Mouse (Mus musculus): ENCODE results near the gene Pdss1.

DNA sequence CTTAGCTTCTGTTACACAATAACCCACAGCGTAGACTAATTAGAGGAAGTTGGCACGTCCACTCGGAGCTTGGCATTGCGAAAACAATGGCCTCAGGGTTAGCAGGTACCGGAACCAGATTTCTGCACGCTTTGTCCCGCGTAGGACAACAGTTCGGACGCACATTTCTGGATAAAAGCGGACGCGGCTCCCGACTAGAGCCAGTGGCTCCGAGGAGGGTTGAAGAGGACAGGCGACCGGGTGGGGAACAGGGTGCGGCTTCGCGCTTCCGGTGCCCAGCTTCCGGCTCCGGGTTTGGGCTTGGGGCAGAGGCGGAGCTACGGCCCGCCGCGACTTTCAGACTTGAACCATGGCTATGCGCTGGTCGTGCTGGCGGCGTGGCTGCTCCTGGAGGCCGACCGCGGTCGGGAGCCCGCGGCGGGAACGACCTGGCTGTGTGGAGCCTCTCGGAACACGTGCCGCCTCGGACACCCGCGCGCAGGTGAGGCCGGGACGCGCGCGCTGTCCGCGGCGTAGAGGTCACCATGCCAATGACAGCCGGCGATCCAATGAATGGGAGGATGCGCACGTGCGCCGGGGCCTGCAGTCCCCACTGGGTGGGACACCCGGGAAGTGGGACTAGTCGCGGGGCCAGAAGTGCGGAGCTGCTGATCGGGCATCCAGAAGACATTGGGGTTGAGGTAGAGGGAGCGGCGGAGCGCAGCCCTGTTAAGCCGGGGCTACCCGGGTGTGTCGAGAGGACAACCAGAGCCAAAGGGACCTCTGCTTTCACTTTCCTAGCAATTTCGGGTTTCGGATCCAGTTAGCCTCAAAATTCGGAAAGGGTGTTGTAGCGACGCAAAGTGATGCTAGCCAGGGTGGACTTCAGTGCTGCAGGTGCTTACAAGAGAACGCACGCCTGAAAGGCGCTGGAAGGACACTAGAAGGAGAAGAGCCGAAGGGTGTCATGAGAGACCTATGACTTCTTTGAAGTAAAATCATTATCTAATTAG lies at the start of gene Pdss1:
- TF ChIP-seq CTCF (conservative IDR thresholded peaks at IDR 0.05; ENCODE audit: low read length) (no peak), NANOG (IDR thresholded peaks at IDR 0.05; ENCODE audit: borderline replicate concordance, low read length) (no peak)

All from E14TG2a.4 (cell line).